Comparison of ENCODE assay signal across 9 mouse cellular contexts in genomic region chr2:107879663-107880062, GRCm38 (mm10).
DNase-seq lines count a peak whose midpoint lies in the region; ATAC-seq and TF ChIP-seq lines count a peak whose summit lies in the region.
"Had no signal": no experiment of that assay in that cellular context is flagged by ENCODE, and none has a peak within 500 bp of the region (broad histone marks: within the 10 kb centered on the region; RNA-seq: fewer than 3 reads in every experiment).

No protein-coding gene starts in this region.

- 28% methylated on average over 2 of the region's 2 CpGs for WGBS in kidney, embryonic 15.5 days
- WGBS in kidney, embryonic 14.5 days, result 39% methylated on average over 2 of the region's 2 CpGs

- H3K4me1 ChIP-seq in kidney, embryonic 15.5 days, result no peaks in the 10 kb centered on the region
- no peaks in the 10 kb centered on the region for H3K4me1 ChIP-seq in ES-E14 (ENCODE audit: control insufficient read depth in 2 of 2, insufficient read depth in 2 of 2, low read length in 2 of 2, poor library complexity in 1 of 2)
- no peaks in the 10 kb centered on the region for H3K4me1 ChIP-seq in kidney, embryonic 14.5 days (ENCODE audit: control insufficient read depth, insufficient read depth, low read length)
- H3K4me1 ChIP-seq: embryonic facial prominence, embryonic 15.5 days had no signal

- H3K36me3 ChIP-seq in kidney, embryonic 15.5 days, result no peaks in the 10 kb centered on the region
- H3K36me3 ChIP-seq in ES-E14 (ENCODE audit: control insufficient read depth, insufficient read depth, low read length, poor library complexity, severe bottlenecking), result no peaks in the 10 kb centered on the region
- no peaks in the 10 kb centered on the region for H3K36me3 ChIP-seq in kidney, embryonic 14.5 days (ENCODE audit: control insufficient read depth, insufficient read depth, low read length)
- H3K36me3 ChIP-seq: embryonic facial prominence, embryonic 15.5 days had no signal

- no peak overlapping the region for H3K4me2 ChIP-seq in kidney, embryonic 15.5 days
- H3K4me2 ChIP-seq in kidney, embryonic 14.5 days (replicated peaks; ENCODE audit: low read depth, low read length), result no peak overlapping the region
- H3K4me2 ChIP-seq: embryonic facial prominence, embryonic 15.5 days had no signal

- H3K9me3 ChIP-seq in kidney, embryonic 15.5 days (replicated peaks), result no peaks in the 10 kb centered on the region
- H3K9me3 ChIP-seq in ES-E14 (ENCODE audit: control insufficient read depth, insufficient read depth, low read depth, low read length), result no peaks in the 10 kb centered on the region
- H3K9me3 ChIP-seq in kidney, embryonic 14.5 days (ENCODE audit: control insufficient read depth, low read length), result no peaks in the 10 kb centered on the region
- H3K9me3 ChIP-seq: embryonic facial prominence, embryonic 15.5 days had no signal

- ATAC-seq in kidney, embryonic 15.5 days (replicated peaks; ENCODE audit: low FRiP score), result no peak
- peak; percentile 82 for ATAC-seq in megakaryocyte progenitor cell, adult 5-6 weeks (replicated peaks; ENCODE audit: poor library complexity)
- no peak for ATAC-seq in kidney, embryonic 14.5 days (ENCODE audit: low FRiP score, low TSS enrichment)

- H3K27ac ChIP-seq in kidney, embryonic 15.5 days, result no peak overlapping the region
- H3K27ac ChIP-seq in ES-E14 (ENCODE audit: insufficient read depth, low read depth, low read length, poor library complexity, severe bottlenecking), result no peak overlapping the region
- no peak overlapping the region for H3K27ac ChIP-seq in kidney, embryonic 14.5 days (ENCODE audit: low read depth, low read length)
- H3K27ac ChIP-seq: embryonic facial prominence, embryonic 15.5 days had no signal

- no peaks in the 10 kb centered on the region for H3K27me3 ChIP-seq in kidney, embryonic 15.5 days
- no peaks in the 10 kb centered on the region for H3K27me3 ChIP-seq in kidney, embryonic 14.5 days (ENCODE audit: control insufficient read depth, insufficient read depth, low read length)
- H3K27me3 ChIP-seq: embryonic facial prominence, embryonic 15.5 days had no signal

- no peak overlapping the region for H3K9ac ChIP-seq in kidney, embryonic 15.5 days
- no peak overlapping the region for H3K9ac ChIP-seq in ES-E14 (ENCODE audit: insufficient read depth, low read depth, low read length, poor library complexity, severe bottlenecking)
- no peak overlapping the region for H3K9ac ChIP-seq in kidney, embryonic 14.5 days (ENCODE audit: low read depth, low read length)
- H3K9ac ChIP-seq: embryonic facial prominence, embryonic 15.5 days had no signal

- H3K4me3 ChIP-seq in kidney, embryonic 15.5 days (replicated peaks), result no peak overlapping the region
- no peak overlapping the region for H3K4me3 ChIP-seq in ES-E14 (ENCODE audit: insufficient read depth in 1 of 2, low read depth in 1 of 2, low read length in 2 of 2, poor library complexity in 1 of 2, severe bottlenecking in 1 of 2)
- no peak overlapping the region for H3K4me3 ChIP-seq in kidney, embryonic 14.5 days (ENCODE audit: low read length)
- H3K4me3 ChIP-seq: embryonic facial prominence, embryonic 15.5 days had no signal

- in situ Hi-C loops in ES-E14 (cut with MboI; ENCODE audit: low sequenced_read_pairs in 2 of 2, unreplicated experiment in 2 of 2), result no loop called here

- peak; percentile 16 for DNase-seq in kidney, adult 9 months
- no peak for DNase-seq in ES-E14 (ENCODE audit: low read depth, low spot score)
- peak; percentile 0 for DNase-seq in c-Kit-positive CD71-positive TER-119-positive erythroid progenitor cells, embryonic 14.5 days (ENCODE audit: low spot score)
- DNase-seq in adrenal gland, adult 2 months, result no peak
- DNase-seq in ovary, postnatal 36 days (ENCODE audit: low spot score), result no peak

TF ChIP-seq in ES-E14, 5 proteins besides CTCF, POLR2A, EP300 and RAD21:
- TF ChIP-seq CHD2 (IDR thresholded peaks at IDR 0.05; ENCODE audit: low read depth, low read length), result no peak
- TF ChIP-seq MAFK (IDR thresholded peaks at IDR 0.05; ENCODE audit: insufficient read depth, low read depth, low read length), result no peak
- TF ChIP-seq ZC3H11A (IDR thresholded peaks at IDR 0.05; ENCODE audit: borderline replicate concordance, low read depth, low read length), result 0 out of 2 replicates have a peak, but pooled peaks have one; percentile 23
- no peak for TF ChIP-seq ZNF384 (IDR thresholded peaks at IDR 0.05; ENCODE audit: low read depth, low read length)

Comparison
In these comparisons a context has a peak if more than half of its experiments do, and no peak if none do; other contexts are left out.
1. DNase-seq: peak in kidney, adult 9 months (single experiment) and c-Kit-positive CD71-positive TER-119-positive erythroid progenitor cells, embryonic 14.5 days (single experiment); none in ES-E14 (single experiment), adrenal gland, adult 2 months (single experiment) and ovary, postnatal 36 days (single experiment).